Mouse (Mus musculus): ENCODE measurements at regions not wholly inside any gene's neighbourhood (a gene's known extent, or its start where the extent isn't known, plus 50 kb on each side); places are given as distances from the start of the nearest gene placed in this dataset.

- Histone ChIP-seq H3K4me3 (replicated peaks in 1 of 3; ENCODE audit: low read depth in 2 of 3, low read length in 2 of 3, poor library complexity in 1 of 3) (no peak overlapping the region), H3K27ac (ENCODE audit: insufficient read depth, low read depth) (no peak overlapping the region), H3K36me3 (replicated peaks in 1 of 2; ENCODE audit: control insufficient read depth in 1 of 2, insufficient read depth in 1 of 2, low read length in 1 of 2) (no peaks in the 10 kb centered on the region), H3K9me3 (replicated peaks; ENCODE audit: low read length) (no peaks in the 10 kb centered on the region), H3K4me2 (ENCODE audit: insufficient read depth, low read depth, poor library complexity, severe bottlenecking) (no peak overlapping the region), H3K27me3 (replicated peaks) (no peaks in the 10 kb centered on the region), H3K9ac (ENCODE audit: insufficient read depth, low read depth) (no peak overlapping the region), H3K79me2 (replicated peaks; ENCODE audit: control insufficient read depth, extremely low read depth, insufficient read depth, poor library complexity, severe bottlenecking) (no peaks in the 10 kb centered on the region), H3K4me1 (ENCODE audit: control insufficient read depth in 1 of 2, insufficient read depth in 2 of 2) (no peaks in the 10 kb centered on the region)
- dilution Hi-C loops (cut with MboI; ENCODE audit: extremely low pct_ligation_motif_present, extremely low pct_unique_long_range_greater_than_20kb, low sequenced_read_pairs) (no loop called here), in situ Hi-C loops (cut with MboI; ENCODE audit: low pct_ligation_motif_present, low pct_unique_long_range_greater_than_20kb, low sequenced_read_pairs) (no loop called here)
- no peak for DNase-seq (ENCODE audit: extremely low read depth)
- TF ChIP-seq ZMIZ1 (IDR thresholded peaks at IDR 0.05; ENCODE audit: low read depth, low read length) (no peak), ZKSCAN1 (IDR thresholded peaks at IDR 0.05; ENCODE audit: borderline replicate concordance, low read depth, low read length) (no peak), E2F4 (IDR thresholded peaks at IDR 0.05; ENCODE audit: insufficient replicate concordance, low read depth, low read length) (no peak), BHLHE40 (IDR thresholded peaks at IDR 0.05; ENCODE audit: low read depth, low read length) (no peak)
These were observed 157.1 kb downstream of the Gm10283 start for GRCm38 (mm10) chr8:60345830-60346420.

GRCm38 (mm10) chr8:60315478-60315877 lies 187.5 kb downstream of the Gm10283 start:
- Histone ChIP-seq H3K4me1 (ENCODE audit: control insufficient read depth in 1 of 2, insufficient read depth in 2 of 2) (no peaks in the 10 kb centered on the region), H3K9me3 (replicated peaks; ENCODE audit: low read length) (no peaks in the 10 kb centered on the region), H3K27ac (ENCODE audit: insufficient read depth, low read depth) (no peak overlapping the region), H3K27me3 (replicated peaks) (no peaks in the 10 kb centered on the region), H3K9ac (ENCODE audit: insufficient read depth, low read depth) (no peak overlapping the region), H3K36me3 (replicated peaks in 1 of 2; ENCODE audit: control insufficient read depth in 1 of 2, insufficient read depth in 1 of 2, low read length in 1 of 2) (no peaks in the 10 kb centered on the region), H3K4me2 (ENCODE audit: insufficient read depth, low read depth, poor library complexity, severe bottlenecking) (no peak overlapping the region), H3K4me3 (replicated peaks in 1 of 3; ENCODE audit: low read depth in 2 of 3, low read length in 2 of 3, poor library complexity in 1 of 3) (no peak overlapping the region), H3K79me2 (replicated peaks; ENCODE audit: control insufficient read depth, extremely low read depth, insufficient read depth, poor library complexity, severe bottlenecking) (no peaks in the 10 kb centered on the region)
- in situ Hi-C loops (cut with MboI; ENCODE audit: low pct_ligation_motif_present, low pct_unique_long_range_greater_than_20kb, low sequenced_read_pairs): no loop called here
- dilution Hi-C loops (cut with MboI; ENCODE audit: extremely low pct_ligation_motif_present, extremely low pct_unique_long_range_greater_than_20kb, low sequenced_read_pairs): no loop called here
- no peak for DNase-seq (ENCODE audit: extremely low read depth)
- no peak for TF ChIP-seq RCOR1 (conservative IDR thresholded peaks at IDR 0.05; ENCODE audit: low read depth, low read length)
- no peak for TF ChIP-seq IRF4 (IDR thresholded peaks at IDR 0.05; ENCODE audit: low read depth, low read length)
- TF ChIP-seq UBTF (IDR thresholded peaks at IDR 0.05; ENCODE audit: low read depth, low read length): no peak
- TF ChIP-seq MYC (IDR thresholded peaks at IDR 0.05; ENCODE audit: low read depth, low read length): no peak
- TF ChIP-seq GABPA (IDR thresholded peaks at IDR 0.05; ENCODE audit: insufficient replicate concordance, low read depth, low read length): no peak
- no peak for TF ChIP-seq NELFE (IDR thresholded peaks at IDR 0.05; ENCODE audit: low read depth, low read length)
- no peak for TF ChIP-seq POLR2AphosphoS2 (IDR thresholded peaks at IDR 0.05; ENCODE audit: low read depth, low read length)

- DNase-seq (ENCODE audit: extremely low read depth): no peak
- in situ Hi-C loops (cut with MboI; ENCODE audit: low pct_ligation_motif_present, low pct_unique_long_range_greater_than_20kb, low sequenced_read_pairs): no loop called here
- dilution Hi-C loops (cut with MboI; ENCODE audit: extremely low pct_ligation_motif_present, extremely low pct_unique_long_range_greater_than_20kb, low sequenced_read_pairs): no loop called here
- Histone ChIP-seq H3K79me2 (replicated peaks; ENCODE audit: control insufficient read depth, extremely low read depth, insufficient read depth, poor library complexity, severe bottlenecking) (no peaks in the 10 kb centered on the region), H3K36me3 (replicated peaks in 1 of 2; ENCODE audit: control insufficient read depth in 1 of 2, insufficient read depth in 1 of 2, low read length in 1 of 2) (no peaks in the 10 kb centered on the region), H3K4me3 (replicated peaks in 1 of 3; ENCODE audit: low read depth in 2 of 3, low read length in 2 of 3, poor library complexity in 1 of 3) (no peak overlapping the region), H3K4me2 (ENCODE audit: insufficient read depth, low read depth, poor library complexity, severe bottlenecking) (no peak overlapping the region), H3K27me3 (replicated peaks) (no peaks in the 10 kb centered on the region), H3K9ac (ENCODE audit: insufficient read depth, low read depth) (no peak overlapping the region), H3K9me3 (replicated peaks; ENCODE audit: low read length) (no peaks in the 10 kb centered on the region), H3K4me1 (ENCODE audit: control insufficient read depth in 1 of 2, insufficient read depth in 2 of 2) (no peaks in the 10 kb centered on the region), H3K27ac (ENCODE audit: insufficient read depth, low read depth) (no peak overlapping the region)
- no peak for TF ChIP-seq SMC3 (IDR thresholded peaks at IDR 0.05; ENCODE audit: low read depth, low read length)
- no peak for TF ChIP-seq BHLHE40 (IDR thresholded peaks at IDR 0.05; ENCODE audit: low read depth, low read length)
- no peak for TF ChIP-seq USF2 (conservative IDR thresholded peaks at IDR 0.05; ENCODE audit: low read depth, low read length)
- no peak for TF ChIP-seq HCFC1 (IDR thresholded peaks at IDR 0.05; ENCODE audit: low read depth, low read length)
- TF ChIP-seq USF1 (IDR thresholded peaks at IDR 0.05; ENCODE audit: low read depth, low read length): no peak
- TF ChIP-seq UBTF (IDR thresholded peaks at IDR 0.05; ENCODE audit: low read depth, low read length): no peak
- no peak for TF ChIP-seq TCF12 (IDR thresholded peaks at IDR 0.05; ENCODE audit: low read depth, low read length)
- no peak for TF ChIP-seq MEF2A (IDR thresholded peaks at IDR 0.05; ENCODE audit: borderline replicate concordance, low read depth, low read length)
- no peak for TF ChIP-seq NELFE (IDR thresholded peaks at IDR 0.05; ENCODE audit: low read depth, low read length)
- TF ChIP-seq RCOR1 (conservative IDR thresholded peaks at IDR 0.05; ENCODE audit: low read depth, low read length): no peak
- TF ChIP-seq MXI1 (IDR thresholded peaks at IDR 0.05; ENCODE audit: low read depth, low read length): no peak
- no peak; the same call in 1 of the 2 replicates for TF ChIP-seq RAD21 (IDR thresholded peaks at IDR 0.05; ENCODE audit: low read depth, low read length)
These were observed 188.8 kb downstream of the Gm10283 start for GRCm38 (mm10) chr8:60313977-60314854.

All from CH12.LX (cell line).